Mouse (Mus musculus): ENCODE data around the gene Abcc8. TPM values are rescaled to one million over a fixed set of nuclear protein-coding genes. Genes with fewer than 3 reads are reported as not detected.

Gene Abcc8
- polyA plus RNA-seq, 1 experiment from 2014 or later = 0.11 TPM

- Histone ChIP-seq H3K27me3 (ENCODE audit: insufficient read depth, low read length) (no peaks in the 10 kb centered on the region), H3K4me3 (ENCODE audit: low read depth, low read length) (no peak overlapping the region), H3K9ac (replicated peaks) (no peak overlapping the region), H3K36me3 (replicated peaks; ENCODE audit: insufficient read depth, low read length) (no peaks in the 10 kb centered on the region), H3K4me2 (ENCODE audit: low read depth, low read length) (no peak overlapping the region), H3K27ac (ENCODE audit: low read depth) (no peak overlapping the region), H3K9me3 (ENCODE audit: low read length) (no peaks in the 10 kb centered on the region), H3K4me1 (ENCODE audit: insufficient read depth) (no peaks in the 10 kb centered on the region)
- ATAC-seq (no peak), DNase-seq (no peak)
- 67% methylated on average over 11 of the region's 11 CpGs for WGBS (ENCODE audit: insufficient replicate concordance)
- TF ChIP-seq EP300 (IDR thresholded peaks at IDR 0.05; ENCODE audit: low read depth) (no peak), CTCF (IDR thresholded peaks at IDR 0.05; ENCODE audit: low read depth) (no peak)
These were observed 17.6 kb downstream of the Abcc8 start for GRCm38 (mm10) chr7:46162132-46162727.

- Histone ChIP-seq H3K36me3 (replicated peaks; ENCODE audit: insufficient read depth, low read length) (no peaks in the 10 kb centered on the region), H3K4me2 (ENCODE audit: low read depth, low read length) (no peak overlapping the region), H3K9me3 (ENCODE audit: low read length) (no peaks in the 10 kb centered on the region), H3K27ac (ENCODE audit: low read depth) (no peak overlapping the region), H3K4me1 (ENCODE audit: insufficient read depth) (no peaks in the 10 kb centered on the region), H3K9ac (replicated peaks) (no peak overlapping the region), H3K4me3 (ENCODE audit: low read depth, low read length) (no peak overlapping the region), H3K27me3 (ENCODE audit: insufficient read depth, low read length) (no peaks in the 10 kb centered on the region)
- no peak for TF ChIP-seq CTCF (IDR thresholded peaks at IDR 0.05; ENCODE audit: low read depth)
- no peak for TF ChIP-seq EP300 (IDR thresholded peaks at IDR 0.05; ENCODE audit: low read depth)
- ATAC-seq (no peak), DNase-seq (no peak)
- WGBS (ENCODE audit: insufficient replicate concordance) = 37% methylated on average over 3 of the region's 3 CpGs
These were observed 18.2 kb downstream of the Abcc8 start for GRCm38 (mm10) chr7:46161615-46162014.

- Histone ChIP-seq H3K9ac (replicated peaks) (no peak overlapping the region), H3K27me3 (ENCODE audit: insufficient read depth, low read length) (0 out of 2 replicates have a peak, but pooled peaks cover 3% of the 10 kb centered on the region), H3K36me3 (replicated peaks; ENCODE audit: insufficient read depth, low read length) (no peaks in the 10 kb centered on the region), H3K4me3 (ENCODE audit: low read depth, low read length) (no peak overlapping the region), H3K27ac (ENCODE audit: low read depth) (no peak overlapping the region), H3K4me1 (ENCODE audit: insufficient read depth) (no peaks in the 10 kb centered on the region), H3K4me2 (ENCODE audit: low read depth, low read length) (no peak overlapping the region), H3K9me3 (ENCODE audit: low read length) (no peaks in the 10 kb centered on the region)
- DNase-seq (no peak), ATAC-seq (no peak)
- WGBS (ENCODE audit: insufficient replicate concordance) = 59% methylated on average over 7 of the region's 7 CpGs
- no peak for TF ChIP-seq EP300 (IDR thresholded peaks at IDR 0.05; ENCODE audit: low read depth)
- no peak for TF ChIP-seq CTCF (IDR thresholded peaks at IDR 0.05; ENCODE audit: low read depth)
These were observed 22.1 kb downstream of the Abcc8 start for GRCm38 (mm10) chr7:46157746-46158145.

GRCm38 (mm10) chr7:46154498-46155488 lies 25.0 kb downstream of the Abcc8 start:
- Histone ChIP-seq H3K36me3 (replicated peaks; ENCODE audit: insufficient read depth, low read length) (no peaks in the 10 kb centered on the region), H3K9ac (replicated peaks) (no peak overlapping the region), H3K27me3 (ENCODE audit: insufficient read depth, low read length) (0 out of 2 replicates have a peak, but pooled peaks cover 3% of the 10 kb centered on the region), H3K9me3 (ENCODE audit: low read length) (no peaks in the 10 kb centered on the region), H3K4me3 (ENCODE audit: low read depth, low read length) (no peak overlapping the region), H3K27ac (ENCODE audit: low read depth) (no peak overlapping the region), H3K4me2 (ENCODE audit: low read depth, low read length) (no peak overlapping the region), H3K4me1 (ENCODE audit: insufficient read depth) (no peaks in the 10 kb centered on the region)
- ATAC-seq (no peak), DNase-seq (no peak)
- WGBS (ENCODE audit: insufficient replicate concordance) = 70% methylated on average over 18 of the region's 18 CpGs
- TF ChIP-seq CTCF (IDR thresholded peaks at IDR 0.05; ENCODE audit: low read depth) = no peak
- no peak for TF ChIP-seq EP300 (IDR thresholded peaks at IDR 0.05; ENCODE audit: low read depth)

- DNase-seq = no peak
- Histone ChIP-seq H3K4me2 (ENCODE audit: low read depth, low read length) (no peak overlapping the region), H3K27me3 (ENCODE audit: insufficient read depth, low read length) (0 out of 2 replicates have a peak, but pooled peaks cover 3% of the 10 kb centered on the region), H3K4me1 (ENCODE audit: insufficient read depth) (no peaks in the 10 kb centered on the region), H3K9ac (replicated peaks) (no peak overlapping the region), H3K36me3 (replicated peaks; ENCODE audit: insufficient read depth, low read length) (no peaks in the 10 kb centered on the region), H3K4me3 (ENCODE audit: low read depth, low read length) (no peak overlapping the region), H3K27ac (ENCODE audit: low read depth) (no peak overlapping the region), H3K9me3 (ENCODE audit: low read length) (no peaks in the 10 kb centered on the region)
- WGBS (ENCODE audit: insufficient replicate concordance) = 62% methylated on average over 9 of the region's 9 CpGs
- no peak for ATAC-seq
- TF ChIP-seq CTCF (IDR thresholded peaks at IDR 0.05; ENCODE audit: low read depth) (no peak), EP300 (IDR thresholded peaks at IDR 0.05; ENCODE audit: low read depth) (no peak)
These were observed 26.9 kb downstream of the Abcc8 start for GRCm38 (mm10) chr7:46152819-46153351.

- ATAC-seq = no peak
- no peak overlapping the region for H3K27ac ChIP-seq (ENCODE audit: low read depth)
These were observed 32.4 kb downstream of the Abcc8 start for GRCm38 (mm10) chr7:46147417-46147816.

More at GRCm38 (mm10) chr7:46147417-46147816, 32.4 kb downstream of the Abcc8 start:
- H3K9ac ChIP-seq (replicated peaks) = no peak overlapping the region
- no peaks in the 10 kb centered on the region for H3K36me3 ChIP-seq (replicated peaks; ENCODE audit: insufficient read depth, low read length)
- WGBS (ENCODE audit: insufficient replicate concordance) = 61% methylated on average over 7 of the region's 7 CpGs
- DNase-seq = no peak
- no peak overlapping the region for H3K4me2 ChIP-seq (ENCODE audit: low read depth, low read length)
- no peaks in the 10 kb centered on the region for H3K27me3 ChIP-seq (ENCODE audit: insufficient read depth, low read length)
- TF ChIP-seq CTCF (IDR thresholded peaks at IDR 0.05; ENCODE audit: low read depth) = no peak
- TF ChIP-seq EP300 (IDR thresholded peaks at IDR 0.05; ENCODE audit: low read depth) = no peak
- H3K4me1 ChIP-seq (ENCODE audit: insufficient read depth) = no peaks in the 10 kb centered on the region
- H3K4me3 ChIP-seq (ENCODE audit: low read depth, low read length) = no peak overlapping the region
- H3K9me3 ChIP-seq (ENCODE audit: low read length) = no peaks in the 10 kb centered on the region

All from liver, postnatal 0 days (tissue).